Mouse (Mus musculus) bone marrow, adult 2 months (tissue): ENCODE measurements around the gene Slc15a1.

Experiments used
- CTCF ChIP-seq: fragments of 200-500 bp; IDR thresholded peaks from 2 replicates; pipeline ENCODE4 v1.5.1; 2011; ENCODE audit warnings: low read length, control low read depth; ENCODE audit not compliant: control insufficient read depth, insufficient read depth
- POLR2A ChIP-seq: fragments of 200-500 bp; IDR thresholded peaks from 2 replicates; pipeline ENCODE4 v1.6.1; 2011; ENCODE audit warnings: low read depth, mild to moderate bottlenecking, control low read depth, low read length, borderline replicate concordance; ENCODE audit not compliant: control insufficient read depth

- TF ChIP-seq CTCF (peak; percentile 88), POLR2A (no peak)
These were observed 49.5 kb downstream of the Slc15a1 start for GRCm38 (mm10) chr14:121455527-121455926.
